Comparison of ENCODE assay signal across 9 mouse cellular contexts in the genomic region with DNA sequence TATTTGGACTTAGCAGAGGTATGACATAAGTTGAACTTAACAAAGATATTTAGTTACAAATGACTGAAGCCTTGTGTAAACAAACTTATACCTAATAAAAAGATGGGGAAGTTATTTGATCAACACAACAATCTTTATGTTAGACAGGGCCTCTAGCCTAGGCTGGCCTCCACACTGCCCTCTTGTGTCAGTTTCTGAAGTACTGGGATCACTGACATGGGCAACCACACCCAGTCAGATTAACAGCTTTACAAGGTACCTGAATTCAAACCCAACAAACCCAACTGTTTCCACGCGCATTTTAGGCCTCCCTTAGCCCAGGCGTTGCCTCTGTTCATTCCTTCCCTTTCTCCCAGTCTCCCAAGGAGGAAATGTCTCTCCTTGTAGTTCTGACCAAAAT. TPM values are rescaled to one million over a fixed set of nuclear protein-coding genes. Genes with fewer than 3 reads are reported as not detected.
DNase-seq lines count a peak whose midpoint lies in the region; ATAC-seq and TF ChIP-seq lines count a peak whose summit lies in the region.
"Had no signal": no experiment of that assay in that cellular context is flagged by ENCODE, and none has a peak within 500 bp of the region (broad histone marks: within the 10 kb centered on the region; RNA-seq: fewer than 3 reads in every experiment).

No protein-coding gene starts in this region.

- H3K9ac ChIP-seq in forebrain, postnatal 0 days, result no peak overlapping the region
- no peak overlapping the region for H3K9ac ChIP-seq in forebrain, embryonic 13.5 days
- H3K9ac ChIP-seq: stomach, embryonic 15.5 days had no signal

- no peak for DNase-seq in forebrain, postnatal 0 days
- peak; percentile 32 for DNase-seq in thymus, adult 2 months
- DNase-seq in thymus, adult 18-20 months, result no peak
- DNase-seq in induced T-regulatory cell, adult 2 months (ENCODE audit: low read depth), result peak; percentile 43
- DNase-seq in layer of hippocampus, adult 9-11 months, result no peak
- no peak for DNase-seq in left cerebral cortex, adult 9 months (ENCODE audit: low spot score in 2 of 2)
- DNase-seq in frontal cortex, postnatal 14 days (ENCODE audit: low spot score in 2 of 2), result no peak

- peak; percentile 35; the same call in 1 of the 2 replicates for TF ChIP-seq CTCF in forebrain, postnatal 0 days (IDR thresholded peaks at IDR 0.05; ENCODE audit: low read depth)
- no peak for TF ChIP-seq CTCF in thymus, adult 2 months (IDR thresholded peaks at IDR 0.05; ENCODE audit: borderline replicate concordance, control insufficient read depth, extremely low read depth, insufficient read depth, low read length, poor library complexity)

- H3K27me3 ChIP-seq in forebrain, postnatal 0 days (ENCODE audit: insufficient read depth, low read length), result no peaks in the 10 kb centered on the region
- H3K27me3 ChIP-seq in forebrain, embryonic 13.5 days, result no peaks in the 10 kb centered on the region
- H3K27me3 ChIP-seq in thymus, adult 2 months (ENCODE audit: control insufficient read depth, insufficient read depth, low read length), result no peaks in the 10 kb centered on the region
- H3K27me3 ChIP-seq: stomach, embryonic 15.5 days had no signal

- no peak for TF ChIP-seq POLR2A in thymus, adult 2 months (IDR thresholded peaks at IDR 0.05; ENCODE audit: control insufficient read depth, extremely low read depth, insufficient read depth, low read length, poor library complexity)

- no peak overlapping the region for H3K4me2 ChIP-seq in forebrain, postnatal 0 days (ENCODE audit: low read depth)
- H3K4me2 ChIP-seq in forebrain, embryonic 13.5 days, result no peak overlapping the region
- H3K4me2 ChIP-seq: stomach, embryonic 15.5 days had no signal

- ATAC-seq in forebrain, postnatal 0 days, result no peak
- ATAC-seq in forebrain, embryonic 13.5 days, result no peak

- H3K4me3 ChIP-seq in forebrain, postnatal 0 days (ENCODE audit: low read depth, low read length), result no peak overlapping the region
- no peak overlapping the region for H3K4me3 ChIP-seq in forebrain, embryonic 13.5 days
- H3K4me3 ChIP-seq in thymus, adult 2 months (ENCODE audit: control insufficient read depth, insufficient read depth, low read length), result no peak overlapping the region
- H3K4me3 ChIP-seq: stomach, embryonic 15.5 days had no signal

- no peaks in the 10 kb centered on the region for H3K36me3 ChIP-seq in forebrain, postnatal 0 days (ENCODE audit: insufficient read depth)
- no peaks in the 10 kb centered on the region for H3K36me3 ChIP-seq in forebrain, embryonic 13.5 days (ENCODE audit: poor library complexity, severe bottlenecking)
- H3K36me3 ChIP-seq in thymus, adult 2 months (ENCODE audit: control insufficient read depth, insufficient read depth, low read length), result no peaks in the 10 kb centered on the region
- H3K36me3 ChIP-seq: stomach, embryonic 15.5 days had no signal

- no peak overlapping the region for H3K27ac ChIP-seq in forebrain, postnatal 0 days (ENCODE audit: low read depth, low read length)
- no peak overlapping the region for H3K27ac ChIP-seq in forebrain, embryonic 13.5 days
- no peak overlapping the region for H3K27ac ChIP-seq in thymus, adult 2 months (ENCODE audit: control insufficient read depth, insufficient read depth, low read length)
- H3K27ac ChIP-seq: stomach, embryonic 15.5 days had no signal

- 82% methylated on average over 3 of the region's 3 CpGs for WGBS in forebrain, postnatal 0 days
- WGBS in forebrain, embryonic 13.5 days, result 86% methylated on average over 3 of the region's 3 CpGs
- WGBS in thymus, adult 2 months, result 96% methylated on average over 3 of the region's 3 CpGs

- no peaks in the 10 kb centered on the region for H3K4me1 ChIP-seq in forebrain, postnatal 0 days (ENCODE audit: insufficient read depth)
- no peaks in the 10 kb centered on the region for H3K4me1 ChIP-seq in forebrain, embryonic 13.5 days
- no peaks in the 10 kb centered on the region for H3K4me1 ChIP-seq in thymus, adult 2 months (replicated peaks; ENCODE audit: control insufficient read depth, insufficient read depth, low read length)
- H3K4me1 ChIP-seq: stomach, embryonic 15.5 days had no signal

- H3K9me3 ChIP-seq in forebrain, postnatal 0 days (ENCODE audit: low read length), result no peaks in the 10 kb centered on the region
- H3K9me3 ChIP-seq in forebrain, embryonic 13.5 days (replicated peaks), result no peaks in the 10 kb centered on the region
- H3K9me3 ChIP-seq: stomach, embryonic 15.5 days had no signal

RNA-seq across cellular contexts. Expression of a gene that starts 28.7 kb away (rescaled TPM):
- total RNA-seq in forebrain, postnatal 0 days (2014; rRNA removed), result 40.1 and 48.2 TPM in 2 replicates
- polyA plus RNA-seq in forebrain, postnatal 0 days (2015; fragmentation: Nextera tagmentation; extraction: Ambion mirVana), result 75.7 and 90.3 TPM in 2 replicates
- 53.4 and 60.3 TPM in 2 replicates for polyA plus RNA-seq in forebrain, embryonic 13.5 days (2015; fragmentation: Nextera tagmentation; extraction: Ambion mirVana)
- 6.6 and 7.2 TPM in 2 replicates for polyA plus RNA-seq in thymus, adult 2 months (2012; rRNA removed)

RNA-seq across cellular contexts. Expression of a gene that starts 31.0 kb away (rescaled TPM):
- total RNA-seq in forebrain, postnatal 0 days (2014; rRNA removed), result 50.2 and 51.5 TPM in 2 replicates
- polyA plus RNA-seq in forebrain, postnatal 0 days (2015; fragmentation: Nextera tagmentation; extraction: Ambion mirVana), result 18.8 and 24.5 TPM in 2 replicates
- polyA plus RNA-seq in forebrain, embryonic 13.5 days (2015; fragmentation: Nextera tagmentation; extraction: Ambion mirVana), result 30.2 and 32.9 TPM in 2 replicates
- polyA plus RNA-seq in thymus, adult 2 months (2012; rRNA removed), result 6.0 and 8.2 TPM in 2 replicates

Comparison
In these comparisons a context has a peak if more than half of its experiments do, and no peak if none do; other contexts are left out.
1. DNase-seq: peak in thymus, adult 2 months (single experiment) and induced T-regulatory cell, adult 2 months (single experiment); none in forebrain, postnatal 0 days (single experiment), thymus, adult 18-20 months (0 of 2), layer of hippocampus, adult 9-11 months (single experiment), left cerebral cortex, adult 9 months (0 of 2) and frontal cortex, postnatal 14 days (0 of 2).